Mouse (Mus musculus): Measurements from ENCODE around the gene Pigq. TPM values are rescaled to one million over a fixed set of nuclear protein-coding genes. Genes with fewer than 3 reads are reported as not detected.

Gene Pigq
- polyA plus RNA-seq, 1 experiment from 2014 or later: 51.7 TPM

DNA sequence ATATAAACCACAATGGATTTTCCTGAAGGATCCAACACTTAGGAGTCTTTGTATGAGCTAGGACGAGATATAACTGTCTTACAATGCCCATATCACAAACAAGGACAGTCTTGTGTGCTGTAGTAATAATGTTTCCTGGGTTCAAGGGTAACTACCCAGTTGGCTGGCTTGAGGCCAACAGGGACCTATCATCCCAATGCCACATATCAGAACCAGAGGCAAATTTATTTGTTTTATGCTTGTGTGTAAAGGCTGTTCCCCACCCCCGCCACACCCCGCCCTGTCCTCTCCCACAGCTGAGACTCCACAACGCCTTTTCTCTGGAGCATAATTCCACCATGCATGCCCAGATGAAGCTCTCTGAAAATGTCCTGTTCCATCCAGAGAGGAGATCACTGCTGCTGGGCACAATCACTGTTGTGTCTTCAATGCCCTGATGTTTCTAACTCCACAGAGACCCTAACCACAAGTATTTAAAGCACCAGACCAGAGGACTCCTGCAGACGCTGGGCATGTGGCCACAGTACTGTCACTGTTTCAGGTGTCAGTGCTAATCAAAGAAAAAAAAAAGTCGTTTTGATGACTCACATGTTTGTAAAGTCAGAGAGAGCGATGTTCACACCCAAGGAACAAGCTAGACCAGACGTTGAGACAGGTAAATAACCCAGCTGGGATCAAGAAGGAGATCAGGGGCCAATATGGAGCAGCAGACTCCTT, 27.6 kb downstream of the Pigq start:
- H3K4me3 ChIP-seq: no peak overlapping the region
- 82% methylated on average over 8 of the region's 8 CpGs for WGBS
- H3K27ac ChIP-seq (replicated peaks): no peak overlapping the region
- H3K27me3 ChIP-seq: no peaks in the 10 kb centered on the region
- H3K9me3 ChIP-seq: no peaks in the 10 kb centered on the region
- peaks cover 28% of the 10 kb centered on the region for H3K4me1 ChIP-seq
- H3K4me2 ChIP-seq (replicated peaks): no peak overlapping the region
- H3K9ac ChIP-seq (replicated peaks): no peak overlapping the region
- no peak for ATAC-seq (replicated peaks)
- 0 out of 2 replicates have a peak, but pooled peaks cover 6% of the 10 kb centered on the region for H3K36me3 ChIP-seq

- H3K9ac ChIP-seq (replicated peaks): no peak overlapping the region
- no peak overlapping the region for H3K27ac ChIP-seq (replicated peaks)
- H3K4me3 ChIP-seq: no peak overlapping the region
- H3K9me3 ChIP-seq: no peaks in the 10 kb centered on the region
- H3K36me3 ChIP-seq: 0 out of 2 replicates have a peak, but pooled peaks cover 8% of the 10 kb centered on the region
- peaks cover 23% of the 10 kb centered on the region for H3K4me1 ChIP-seq
- no peak for ATAC-seq (replicated peaks)
- 86% methylated on average over 4 of the region's 4 CpGs for WGBS
- H3K27me3 ChIP-seq: no peaks in the 10 kb centered on the region
- no peak overlapping the region for H3K4me2 ChIP-seq (replicated peaks)
These were observed 30.4 kb downstream of the Pigq start for GRCm38 (mm10) chr17:25914295-25914694.

DNA sequence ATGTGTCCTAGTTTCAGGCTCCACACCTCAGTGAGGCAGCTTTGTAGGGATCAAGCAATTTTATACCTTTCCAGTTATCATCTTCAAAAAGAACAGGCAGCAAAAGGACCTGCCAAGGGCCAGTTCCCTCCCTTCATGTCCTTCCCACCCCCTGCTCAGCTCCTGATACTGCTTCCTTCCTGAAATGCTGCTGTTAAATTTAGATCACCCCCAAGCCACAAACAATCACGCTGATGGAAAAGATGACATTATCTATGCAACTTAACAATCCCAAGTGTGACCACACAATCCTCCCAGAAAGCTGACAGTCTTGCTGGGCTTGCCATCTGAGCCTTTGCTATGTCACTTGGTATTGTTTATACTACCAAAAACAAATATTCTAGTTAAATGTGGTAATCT, 30.9 kb downstream of the Pigq start:
- 0 out of 2 replicates have a peak, but pooled peaks cover 8% of the 10 kb centered on the region for H3K36me3 ChIP-seq
- no peak overlapping the region for H3K9ac ChIP-seq (replicated peaks)
- no peak overlapping the region for H3K4me3 ChIP-seq
- H3K4me1 ChIP-seq: peaks cover 22% of the 10 kb centered on the region
- no peak overlapping the region for H3K4me2 ChIP-seq (replicated peaks)
- 86% methylated on average over 1 of the region's 1 CpGs for WGBS
- no peak overlapping the region for H3K27ac ChIP-seq (replicated peaks)
- no peaks in the 10 kb centered on the region for H3K9me3 ChIP-seq
- no peaks in the 10 kb centered on the region for H3K27me3 ChIP-seq
- no peak for ATAC-seq (replicated peaks)

GRCm38 (mm10) chr17:25913186-25913876, 31.4 kb downstream of the Pigq start:
- no peak overlapping the region for H3K4me3 ChIP-seq
- ATAC-seq (replicated peaks): no peak
- 93% methylated on average over 14 of the region's 14 CpGs for WGBS
- no peak overlapping the region for H3K4me2 ChIP-seq (replicated peaks)
- 0 out of 2 replicates have a peak, but pooled peaks cover 8% of the 10 kb centered on the region for H3K36me3 ChIP-seq
- no peaks in the 10 kb centered on the region for H3K27me3 ChIP-seq
- H3K9ac ChIP-seq (replicated peaks): no peak overlapping the region
- no peak overlapping the region for H3K27ac ChIP-seq (replicated peaks)
- H3K4me1 ChIP-seq: peaks cover 16% of the 10 kb centered on the region
- no peaks in the 10 kb centered on the region for H3K9me3 ChIP-seq

DNA sequence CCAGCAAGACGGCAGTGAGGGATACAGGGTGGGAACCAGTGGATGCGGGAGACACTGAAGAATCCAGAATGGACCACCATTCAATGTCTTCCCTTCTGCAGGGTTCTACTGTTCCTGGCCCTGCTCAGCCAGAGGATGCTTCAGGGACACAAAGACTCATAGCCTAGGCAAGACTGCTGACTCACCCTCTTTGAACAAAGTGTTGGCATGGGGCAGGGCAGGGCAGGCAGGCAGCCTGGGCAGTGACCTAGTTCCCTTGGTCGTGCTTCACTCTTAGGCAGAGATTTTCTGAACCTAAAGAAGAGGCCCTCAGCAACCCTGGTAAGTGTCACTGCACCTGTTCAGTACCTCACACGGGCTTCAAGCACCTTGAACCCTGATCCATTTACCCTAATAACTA, 32.9 kb downstream of the Pigq start:
- no peaks in the 10 kb centered on the region for H3K9me3 ChIP-seq
- no peak overlapping the region for H3K27ac ChIP-seq (replicated peaks)
- H3K27me3 ChIP-seq: no peaks in the 10 kb centered on the region
- 92% methylated on average over 4 of the region's 4 CpGs for WGBS
- H3K4me3 ChIP-seq: no peak overlapping the region
- H3K4me1 ChIP-seq: peaks cover 1% of the 10 kb centered on the region
- H3K36me3 ChIP-seq: 0 out of 2 replicates have a peak, but pooled peaks cover 6% of the 10 kb centered on the region
- H3K9ac ChIP-seq (replicated peaks): no peak overlapping the region
- H3K4me2 ChIP-seq (replicated peaks): no peak overlapping the region
- no peak for ATAC-seq (replicated peaks)

GRCm38 (mm10) chr17:25907640-25908039, 37.1 kb downstream of the Pigq start:
- Histone ChIP-seq H3K4me3 (no peak overlapping the region), H3K36me3 (0 out of 2 replicates have a peak, but pooled peaks cover 3% of the 10 kb centered on the region), H3K9ac (replicated peaks) (no peak overlapping the region), H3K9me3 (no peaks in the 10 kb centered on the region), H3K4me2 (replicated peaks) (no peak overlapping the region), H3K4me1 (no peaks in the 10 kb centered on the region), H3K27me3 (no peaks in the 10 kb centered on the region), H3K27ac (replicated peaks) (no peak overlapping the region)
- ATAC-seq (replicated peaks): no peak
- 81% methylated on average over 2 of the region's 2 CpGs for WGBS

DNA sequence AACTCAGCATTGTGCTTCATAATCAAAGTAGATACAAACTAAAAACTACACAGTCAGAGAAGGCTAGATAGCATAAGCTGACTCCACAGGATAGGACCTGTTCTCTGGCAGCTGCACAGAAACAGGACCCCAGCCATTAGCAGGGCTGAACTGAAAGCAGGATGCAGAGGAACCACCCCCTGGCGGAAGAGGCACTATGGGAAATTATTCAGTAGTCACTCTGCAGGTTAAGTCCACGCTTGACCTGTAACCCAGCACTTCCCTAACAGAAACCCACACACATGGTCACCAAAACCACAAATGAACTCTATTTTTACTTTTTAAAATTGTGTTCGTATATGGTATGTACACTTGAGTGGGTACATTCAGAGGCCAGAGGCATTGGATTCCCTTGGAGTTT, 41.7 kb downstream of the Pigq start:
- no peaks in the 10 kb centered on the region for H3K36me3 ChIP-seq
- no peak overlapping the region for H3K4me3 ChIP-seq
- WGBS: 90% methylated on average over 3 of the region's 3 CpGs
- H3K4me2 ChIP-seq (replicated peaks): no peak overlapping the region
- ATAC-seq (replicated peaks): no peak
- no peak overlapping the region for H3K27ac ChIP-seq (replicated peaks)
- no peaks in the 10 kb centered on the region for H3K4me1 ChIP-seq
- H3K9ac ChIP-seq (replicated peaks): no peak overlapping the region
- no peaks in the 10 kb centered on the region for H3K9me3 ChIP-seq
- no peaks in the 10 kb centered on the region for H3K27me3 ChIP-seq

- no peak overlapping the region for H3K4me3 ChIP-seq
- H3K27me3 ChIP-seq: no peaks in the 10 kb centered on the region
- H3K4me1 ChIP-seq: no peaks in the 10 kb centered on the region
- no peaks in the 10 kb centered on the region for H3K9me3 ChIP-seq
- 94% methylated on average over 1 of the region's 1 CpGs for WGBS
- H3K27ac ChIP-seq (replicated peaks): no peak overlapping the region
- ATAC-seq (replicated peaks): no peak
- H3K36me3 ChIP-seq: no peaks in the 10 kb centered on the region
- no peak overlapping the region for H3K9ac ChIP-seq (replicated peaks)
- no peak overlapping the region for H3K4me2 ChIP-seq (replicated peaks)
These were observed 44.5 kb downstream of the Pigq start for GRCm38 (mm10) chr17:25900193-25900592.

DNA sequence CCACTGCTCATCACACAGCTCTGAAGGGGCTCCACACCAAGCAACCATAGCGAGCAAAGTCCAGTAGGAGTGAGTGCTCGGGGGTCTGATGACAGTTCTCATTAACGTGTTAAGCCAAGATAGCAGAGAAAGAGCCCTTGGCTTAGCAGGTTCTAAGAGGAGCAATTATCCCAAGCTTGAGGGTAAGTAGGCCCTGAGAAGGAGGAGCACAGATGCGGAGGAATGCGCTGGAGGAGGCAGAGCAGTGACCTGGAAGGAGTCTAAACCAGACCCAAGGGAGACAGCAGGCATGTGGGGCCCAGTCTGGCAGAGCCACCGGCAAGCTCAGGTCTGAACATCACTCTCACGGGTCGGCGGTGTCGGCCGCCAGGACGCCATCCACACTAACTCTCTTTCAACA, 48.8 kb downstream of the Pigq start:
- Histone ChIP-seq H3K4me2 (replicated peaks) (no peak overlapping the region), H3K4me1 (peaks cover 6% of the 10 kb centered on the region), H3K4me3 (no peak overlapping the region), H3K9me3 (no peaks in the 10 kb centered on the region), H3K27ac (replicated peaks) (no peak overlapping the region), H3K36me3 (no peaks in the 10 kb centered on the region), H3K27me3 (no peaks in the 10 kb centered on the region), H3K9ac (replicated peaks) (no peak overlapping the region)
- no peak for ATAC-seq (replicated peaks)
- 72% methylated on average over 12 of the region's 12 CpGs for WGBS

- 33% methylated on average over 2 of the region's 2 CpGs for WGBS
These were observed 49.3 kb downstream of the Pigq start for GRCm38 (mm10) chr17:25895415-25895814.

DNA sequence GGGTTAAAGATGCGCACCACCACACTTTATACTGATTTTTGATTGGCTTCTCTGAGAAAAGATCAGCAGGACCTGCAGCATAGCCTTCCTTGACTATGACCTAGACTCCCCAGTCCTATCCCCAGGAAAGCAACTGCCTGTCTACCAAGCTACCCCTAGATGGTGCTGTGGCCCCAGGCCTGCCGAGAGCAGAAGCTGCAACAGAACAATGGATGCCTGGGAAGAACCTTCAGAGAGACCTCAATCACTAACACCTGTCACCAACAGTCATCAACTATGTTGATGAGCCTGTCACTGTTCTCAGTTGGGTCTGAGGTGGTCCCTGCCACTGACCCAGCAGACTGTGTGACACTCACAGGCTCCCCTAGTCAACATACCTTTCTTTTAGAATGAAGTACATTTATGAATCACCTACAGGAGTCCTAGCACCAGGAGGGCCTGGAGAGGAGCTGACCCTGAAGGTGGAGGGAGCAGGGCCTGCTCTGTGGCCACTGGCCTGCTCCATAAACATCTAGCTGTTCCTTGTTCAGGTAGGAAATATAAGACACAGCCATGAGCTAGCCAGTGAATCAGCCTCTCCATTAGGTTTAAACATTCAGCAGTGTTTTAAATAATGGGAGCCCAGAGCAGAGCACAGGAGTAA, 50.6 kb downstream of the Pigq start:
- Histone ChIP-seq H3K9ac (replicated peaks) (no peak overlapping the region), H3K36me3 (peaks cover 8% of the 10 kb centered on the region; the same call in 1 of the 2 replicates), H3K27ac (replicated peaks) (peak overlapping the region; percentile 67), H3K4me1 (peaks cover 6% of the 10 kb centered on the region), H3K4me3 (no peak overlapping the region), H3K27me3 (no peaks in the 10 kb centered on the region), H3K9me3 (no peaks in the 10 kb centered on the region), H3K4me2 (replicated peaks) (no peak overlapping the region)
- 37% methylated on average over 2 of the region's 2 CpGs for WGBS
- ATAC-seq (replicated peaks): peak; percentile 84

More at GRCm38 (mm10) chr17:25895415-25895814, 49.3 kb downstream of the Pigq start:
- Histone ChIP-seq H3K9me3 (no peaks in the 10 kb centered on the region), H3K4me2 (replicated peaks) (no peak overlapping the region), H3K4me1 (peaks cover 6% of the 10 kb centered on the region), H3K27ac (replicated peaks) (no peak overlapping the region), H3K36me3 (0 out of 2 replicates have a peak, but pooled peaks cover 3% of the 10 kb centered on the region), H3K27me3 (no peaks in the 10 kb centered on the region), H3K9ac (replicated peaks) (no peak overlapping the region), H3K4me3 (no peak overlapping the region)
- ATAC-seq (replicated peaks): no peak

DNA sequence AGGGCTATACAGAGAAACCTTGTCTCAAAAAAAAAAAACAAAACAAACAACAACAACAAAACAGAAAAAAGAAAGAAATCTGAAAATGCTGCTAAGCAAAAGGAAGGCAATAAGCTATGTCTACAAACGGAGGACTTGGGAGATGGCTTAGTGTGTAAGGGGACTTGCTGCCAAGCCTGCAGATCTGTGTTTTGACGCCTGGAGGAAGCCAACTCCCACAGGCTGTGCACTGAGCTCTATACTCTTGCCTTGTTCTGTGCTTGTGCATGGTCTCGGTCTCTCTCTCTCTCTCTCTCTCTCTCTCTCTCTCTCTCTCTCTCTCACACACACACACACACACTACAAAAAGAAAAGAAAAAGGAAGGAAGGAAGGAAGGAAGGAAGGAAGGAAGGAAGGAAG, 55.9 kb downstream of the Pigq start:
- no peak overlapping the region for H3K4me3 ChIP-seq
- H3K9ac ChIP-seq (replicated peaks): no peak overlapping the region
- no peak overlapping the region for H3K4me2 ChIP-seq (replicated peaks)
- no peaks in the 10 kb centered on the region for H3K4me1 ChIP-seq
- peaks cover 22% of the 10 kb centered on the region for H3K36me3 ChIP-seq
- H3K27ac ChIP-seq (replicated peaks): peak overlapping the region; percentile 48; the same call in 1 of the 2 replicates
- WGBS: 75% methylated on average over 3 of the region's 3 CpGs
- no peak for ATAC-seq (replicated peaks)
- no peaks in the 10 kb centered on the region for H3K9me3 ChIP-seq
- H3K27me3 ChIP-seq: no peaks in the 10 kb centered on the region
